Mouse (Mus musculus) heart, embryonic 10.5 days (tissue): ENCODE measurements around the gene 1700010B08Rik. TPM values are rescaled to one million over a fixed set of nuclear protein-coding genes. Genes with fewer than 3 reads are reported as not detected.
"Not testable (repeated sequence)": the region's sequence is repeated elsewhere in the genome, so short reads cannot be mapped to it uniquely, and the experiment has no call there.

ENCODE experiments used
- DNase-seq: peaks from one replicate; pipeline ENCODE4 v3.0.0-alpha.2; 2017; ENCODE audit warnings: low spot score
- H3K27ac ChIP-seq: fragments of 300-500 bp; sonication (generic); 2 replicates; pipeline ENCODE4 v1.5.1; 2016; ENCODE audit warnings: mild to moderate bottlenecking
- H3K27me3 ChIP-seq: fragments of 300-500 bp; sonication (generic); 2 replicates; pipeline ENCODE4 v1.6.1; 2016; ENCODE audit warnings: mild to moderate bottlenecking; ENCODE audit not compliant: poor library complexity, insufficient read depth, severe bottlenecking
- H3K36me3 ChIP-seq: fragments of 300-500 bp; sonication (generic); 2 replicates; pipeline ENCODE4 v1.6.1; 2016; ENCODE audit warnings: mild to moderate bottlenecking, moderate library complexity
- H3K4me1 ChIP-seq: fragments of 300-500 bp; sonication (generic); 2 replicates; pipeline ENCODE4 v1.6.1; 2016; ENCODE audit warnings: mild to moderate bottlenecking
- H3K4me3 ChIP-seq: fragments of 300-500 bp; sonication (generic); 2 replicates; pipeline ENCODE4 v1.5.1; 2016; ENCODE audit warnings: mild to moderate bottlenecking, moderate library complexity
- H3K9me3 ChIP-seq: fragments of 300-500 bp; sonication (generic); 2 replicates; pipeline ENCODE4 v1.6.1; 2016; ENCODE audit warnings: mild to moderate bottlenecking, moderate library complexity
- WGBS: fragments of 180-500 bp; shearing (Covaris S2); methylation state at CpG from one replicate; pipeline ENCODE4 v1.1.7; 2016; 5-methylcytosine and 5-hydroxymethylcytosine counted together
- polyA plus RNA-seq: library from polyadenylated mRNA; unstranded; fragments of >200 nt; fragmentation: Nextera tagmentation; extraction: Ambion mirVana; gene quantifications from 2 replicates; pipeline ENCODE4 v1.2.1, GENCODE M21; 2016

The 1700010B08Rik gene
- polyA plus RNA-seq: not detected in 2 replicates

DNA sequence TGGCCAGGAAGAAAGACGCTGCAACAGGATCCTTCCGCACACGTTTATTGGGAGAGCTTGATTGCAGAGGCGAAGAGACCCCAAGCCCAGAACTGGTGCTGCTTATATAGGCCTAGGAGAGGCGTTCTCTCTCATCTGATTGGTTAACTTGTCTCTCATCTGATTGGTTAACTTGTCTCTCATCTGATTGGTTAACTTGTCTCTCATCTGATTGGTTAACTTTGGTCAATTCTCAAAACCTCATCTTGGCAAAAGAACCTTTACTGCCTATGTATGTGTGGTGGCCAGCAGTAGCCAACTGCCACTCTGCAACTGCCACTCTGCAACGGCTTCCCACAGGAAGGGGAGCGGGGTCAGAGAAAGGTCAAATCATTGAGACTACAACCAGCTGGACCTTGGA, at the start of gene 1700010B08Rik:
1700010B08Rik (plus strand) TSS at position 301 of the 400 bp plus-strand sequence.
- not testable (repeated sequence) for H3K36me3 ChIP-seq, DNase-seq, H3K4me3 ChIP-seq, H3K4me1 ChIP-seq, H3K27me3 ChIP-seq, H3K9me3 ChIP-seq, H3K27ac ChIP-seq
- WGBS: 88% methylated on average over 7 of the region's 7 CpGs

DNA sequence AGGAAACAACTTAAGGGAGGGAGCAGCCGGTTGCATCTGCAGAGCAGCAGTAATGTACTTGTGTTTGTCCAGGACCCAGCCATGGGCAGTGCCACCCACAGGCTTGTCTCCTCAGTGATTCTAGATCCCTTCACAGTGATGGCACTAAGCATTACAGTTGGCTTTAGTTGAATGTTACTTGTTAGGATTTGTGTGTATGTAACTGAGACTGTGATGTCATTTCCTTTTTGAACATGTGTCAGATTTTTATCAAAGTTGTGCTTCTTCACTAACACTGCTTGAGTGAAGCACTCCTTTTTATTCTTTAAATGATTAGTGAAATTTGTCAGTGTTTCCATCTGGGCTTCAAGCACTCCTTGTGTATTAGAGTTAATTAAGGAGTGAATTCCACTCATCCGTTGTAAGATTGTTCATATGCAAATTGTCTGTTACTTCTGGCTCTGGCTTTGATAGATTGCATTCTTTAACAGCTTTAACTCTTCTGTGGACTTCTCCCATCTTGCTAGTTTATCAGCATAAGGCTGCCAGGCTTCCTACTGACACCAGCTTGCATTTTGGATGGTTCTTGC, 46.8 kb upstream of the 1700010B08Rik start:
- H3K4me1 ChIP-seq: peaks cover 31% of the 10 kb centered on the region
- 80% methylated on average over 2 of the region's 2 CpGs for WGBS

DNA sequence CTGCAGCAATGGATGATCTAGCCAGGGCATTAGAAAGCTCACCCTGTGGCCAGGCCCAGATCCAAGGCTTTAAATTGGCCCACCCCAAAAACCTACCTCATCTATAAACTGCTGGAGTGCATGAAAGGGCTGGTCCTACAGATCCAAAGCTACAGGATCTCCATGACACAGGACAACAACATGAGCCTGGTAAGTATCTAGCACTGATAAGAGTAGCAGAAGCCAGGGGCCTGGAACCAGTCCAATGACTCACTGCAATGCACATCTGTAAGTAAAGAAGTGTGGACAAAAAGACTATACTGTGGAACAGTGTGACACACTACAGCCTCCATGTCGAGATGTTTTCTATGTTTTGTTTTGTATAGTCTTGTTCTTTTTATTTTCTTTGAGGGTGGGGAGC, 45.7 kb upstream of the 1700010B08Rik start:
- Histone ChIP-seq H3K27ac (no peak overlapping the region), H3K4me3 (no peak overlapping the region), H3K27me3 (no peaks in the 10 kb centered on the region), H3K9me3 (no peaks in the 10 kb centered on the region), H3K36me3 (peaks cover 10% of the 10 kb centered on the region; the same call in 1 of the 2 replicates), H3K4me1 (peaks cover 31% of the 10 kb centered on the region)
- 51% methylated on average over 1 of the region's 1 CpGs for WGBS
- peak; percentile 83 for DNase-seq

More for the DNA sequence above, 46.8 kb upstream of the 1700010B08Rik start:
- H3K9me3 ChIP-seq: no peaks in the 10 kb centered on the region
- DNase-seq: no peak
- H3K36me3 ChIP-seq: peaks cover 14% of the 10 kb centered on the region; the same call in 1 of the 2 replicates
- no peak overlapping the region for H3K27ac ChIP-seq
- H3K4me3 ChIP-seq: no peak overlapping the region
- H3K27me3 ChIP-seq: no peaks in the 10 kb centered on the region

DNA sequence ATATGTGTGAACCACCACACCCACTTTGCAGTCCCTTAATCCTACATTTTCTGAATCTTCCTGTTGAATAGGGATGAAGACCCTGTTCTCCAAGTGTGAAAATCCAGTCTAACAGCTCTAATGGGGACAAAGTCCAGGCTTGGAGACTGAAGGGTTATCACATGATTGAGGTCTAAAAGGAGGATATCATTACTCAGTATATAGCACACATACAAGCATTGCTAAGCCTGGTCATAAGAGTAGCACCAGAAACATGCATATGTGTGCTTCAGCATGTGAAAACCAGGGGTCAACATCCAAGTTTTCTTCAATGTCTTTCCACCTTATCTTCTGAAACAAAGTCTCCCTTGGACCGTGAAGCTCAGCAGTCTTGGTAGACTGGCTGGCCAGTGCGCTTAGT, 40.6 kb upstream of the 1700010B08Rik start:
- WGBS: 92% methylated on average over 2 of the region's 2 CpGs
- H3K27me3 ChIP-seq: no peaks in the 10 kb centered on the region
- no peak overlapping the region for H3K4me3 ChIP-seq
- H3K9me3 ChIP-seq: no peaks in the 10 kb centered on the region
- H3K36me3 ChIP-seq: peaks cover 10% of the 10 kb centered on the region; the same call in 1 of the 2 replicates
- H3K4me1 ChIP-seq: peaks cover 18% of the 10 kb centered on the region
- no peak for DNase-seq
- H3K27ac ChIP-seq: no peak overlapping the region

DNA sequence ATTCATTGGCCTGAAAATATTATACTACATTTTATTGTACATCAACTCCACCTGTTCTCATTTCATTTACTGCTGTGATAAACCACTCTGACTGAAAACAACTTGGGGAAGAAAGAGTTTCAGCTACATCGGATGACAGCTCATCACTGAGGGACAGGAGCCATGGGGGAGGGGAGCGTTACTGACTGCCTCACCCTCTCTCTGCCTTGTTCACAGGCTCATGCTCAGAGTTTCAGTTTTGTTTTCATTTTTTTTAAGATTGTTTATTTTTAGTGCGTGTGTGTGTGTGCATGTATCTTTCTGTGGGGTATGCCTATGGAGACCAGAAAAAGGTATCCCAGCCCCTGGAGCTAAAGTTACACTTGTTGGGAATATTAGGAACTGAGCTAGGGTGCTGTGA, 40.0 kb upstream of the 1700010B08Rik start:
- H3K27me3 ChIP-seq: no peaks in the 10 kb centered on the region
- WGBS: 64% methylated on average over 3 of the region's 3 CpGs
- H3K36me3 ChIP-seq: peaks cover 13% of the 10 kb centered on the region; the same call in 1 of the 2 replicates
- H3K4me3 ChIP-seq: no peak overlapping the region
- no peak for DNase-seq
- no peak overlapping the region for H3K27ac ChIP-seq
- H3K9me3 ChIP-seq: no peaks in the 10 kb centered on the region
- H3K4me1 ChIP-seq: peaks cover 18% of the 10 kb centered on the region

DNA sequence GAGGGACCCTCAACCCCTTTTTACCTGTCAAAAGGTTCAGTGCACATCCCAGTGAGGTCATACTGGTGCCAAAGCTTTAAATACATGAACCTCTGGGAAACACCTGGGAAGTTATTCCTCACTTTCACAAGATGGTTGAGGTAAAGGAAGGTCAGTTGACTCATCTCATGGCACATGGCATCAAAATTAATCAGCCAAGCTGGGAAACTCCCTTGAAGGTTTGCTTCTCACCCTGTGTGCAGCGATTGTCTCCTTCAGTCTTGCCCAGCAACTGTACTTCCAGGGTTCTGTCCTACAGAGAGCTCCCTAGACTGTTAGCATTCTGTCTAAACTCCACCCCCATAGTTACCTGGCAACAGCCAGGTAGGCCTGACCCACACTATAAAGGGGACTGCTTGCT, 39.1 kb upstream of the 1700010B08Rik start:
- Histone ChIP-seq H3K27me3 (no peaks in the 10 kb centered on the region), H3K27ac (no peak overlapping the region), H3K36me3 (peaks cover 5% of the 10 kb centered on the region; the same call in 1 of the 2 replicates), H3K9me3 (no peaks in the 10 kb centered on the region), H3K4me3 (no peak overlapping the region), H3K4me1 (peaks cover 18% of the 10 kb centered on the region)
- 61% methylated on average over 1 of the region's 1 CpGs for WGBS
- no peak for DNase-seq

DNA sequence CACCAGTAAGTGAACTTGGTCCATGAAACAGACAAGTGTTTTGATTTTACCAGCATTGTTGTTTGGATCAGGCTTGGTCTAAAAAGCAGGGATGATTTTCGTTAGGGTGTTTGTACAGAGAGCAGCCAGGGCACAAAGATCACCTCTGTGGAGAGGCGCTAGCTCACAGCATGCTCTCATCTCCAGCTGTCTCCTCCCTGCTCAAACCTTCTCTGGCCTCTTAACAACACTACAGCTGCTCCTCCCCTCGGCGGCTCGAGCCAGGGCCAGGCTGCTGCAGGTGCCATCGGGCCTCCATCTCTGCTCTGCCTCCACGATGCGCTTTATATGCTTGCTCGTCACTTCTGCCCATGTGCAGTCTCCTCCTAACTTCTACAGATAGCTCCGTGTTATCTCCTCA, 36.4 kb upstream of the 1700010B08Rik start:
- Histone ChIP-seq H3K27ac (no peak overlapping the region), H3K4me1 (peaks cover 22% of the 10 kb centered on the region), H3K9me3 (no peaks in the 10 kb centered on the region), H3K27me3 (no peaks in the 10 kb centered on the region), H3K4me3 (no peak overlapping the region), H3K36me3 (peaks cover 4% of the 10 kb centered on the region; the same call in 1 of the 2 replicates)
- 51% methylated on average over 10 of the region's 10 CpGs for WGBS
- no peak for DNase-seq

DNA sequence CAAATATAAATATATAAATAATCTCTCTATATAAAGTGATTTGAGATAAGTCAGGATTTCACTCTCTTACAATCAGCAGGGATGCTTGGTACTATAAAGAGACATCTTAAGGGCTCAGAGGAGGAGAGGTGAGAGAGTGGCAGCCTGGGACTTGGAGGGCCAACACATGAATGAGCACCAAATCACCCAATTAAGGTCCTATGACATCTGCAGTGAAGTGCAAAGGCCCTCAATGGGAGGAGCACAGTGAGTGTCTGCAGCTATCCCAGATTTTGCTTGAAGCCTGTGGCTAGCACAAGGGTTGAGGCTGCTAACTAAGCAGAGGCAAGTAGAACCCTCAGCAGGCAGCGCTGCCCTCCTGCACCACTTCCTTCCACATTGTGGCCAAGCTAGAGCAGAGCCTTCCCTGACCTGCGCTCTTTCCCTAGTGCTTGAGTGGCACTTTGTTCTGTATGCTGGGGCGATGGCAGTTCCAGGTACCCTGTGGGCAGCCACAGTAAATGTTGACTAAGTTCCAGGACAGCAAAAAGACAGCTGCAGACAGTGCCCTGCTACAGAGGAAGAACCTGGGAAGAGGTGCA, 33.3 kb upstream of the 1700010B08Rik start:
- no peaks in the 10 kb centered on the region for H3K27me3 ChIP-seq
- no peak for DNase-seq
- peaks cover 22% of the 10 kb centered on the region for H3K4me1 ChIP-seq
- H3K36me3 ChIP-seq: peaks cover 28% of the 10 kb centered on the region
- no peaks in the 10 kb centered on the region for H3K9me3 ChIP-seq
- H3K4me3 ChIP-seq: no peak overlapping the region
- no peak overlapping the region for H3K27ac ChIP-seq
- WGBS: 86% methylated on average over 3 of the region's 3 CpGs

DNA sequence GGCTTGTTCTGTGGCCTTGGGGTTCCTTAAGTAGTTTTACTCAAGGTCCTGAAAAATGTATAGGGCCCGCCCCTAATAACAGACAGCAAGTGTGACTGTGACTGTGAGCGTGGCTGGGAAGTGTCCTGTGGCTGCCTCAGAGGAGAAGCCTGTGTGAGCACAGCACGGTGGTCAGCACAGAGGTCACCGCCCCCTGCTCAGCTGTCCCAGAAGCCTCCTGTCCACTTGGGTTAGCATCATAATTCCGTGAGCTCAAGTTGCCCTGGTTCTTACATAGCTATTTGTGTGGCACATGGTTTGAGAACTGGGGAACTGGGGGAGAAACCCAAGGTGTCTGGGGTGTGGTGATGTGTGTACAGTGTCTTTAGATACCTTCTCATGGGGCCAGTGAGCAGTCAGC, 31.9 kb upstream of the 1700010B08Rik start:
- no peak for DNase-seq
- Histone ChIP-seq H3K4me1 (peaks cover 17% of the 10 kb centered on the region), H3K9me3 (no peaks in the 10 kb centered on the region), H3K27ac (no peak overlapping the region), H3K36me3 (peaks cover 40% of the 10 kb centered on the region), H3K27me3 (no peaks in the 10 kb centered on the region), H3K4me3 (no peak overlapping the region)
- WGBS: 86% methylated on average over 5 of the region's 5 CpGs

DNA sequence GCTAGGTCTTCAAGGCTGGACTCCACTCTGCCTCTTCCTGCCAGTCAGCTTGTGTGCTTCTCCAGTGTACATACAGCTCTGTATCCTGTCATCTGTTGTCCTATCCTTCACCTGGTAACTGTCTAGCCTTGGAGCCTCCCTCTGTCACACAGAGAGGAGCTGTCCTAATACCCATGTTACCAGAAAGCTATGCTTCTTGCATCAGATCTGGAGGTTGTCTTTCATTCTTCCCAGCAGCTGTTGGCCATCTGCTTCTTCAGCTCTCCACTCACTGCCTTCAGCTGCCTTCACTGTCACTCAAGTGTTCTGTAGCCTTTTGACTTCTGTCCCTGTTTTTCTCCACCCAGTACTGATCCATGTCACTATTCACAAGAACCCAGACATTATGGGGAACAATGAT, 29.4 kb upstream of the 1700010B08Rik start:
- H3K36me3 ChIP-seq: peaks cover 47% of the 10 kb centered on the region
- no peak overlapping the region for H3K4me3 ChIP-seq
- H3K27me3 ChIP-seq: no peaks in the 10 kb centered on the region
- no peak for DNase-seq
- peaks cover 4% of the 10 kb centered on the region for H3K4me1 ChIP-seq
- H3K27ac ChIP-seq: no peak overlapping the region
- no peaks in the 10 kb centered on the region for H3K9me3 ChIP-seq

DNA sequence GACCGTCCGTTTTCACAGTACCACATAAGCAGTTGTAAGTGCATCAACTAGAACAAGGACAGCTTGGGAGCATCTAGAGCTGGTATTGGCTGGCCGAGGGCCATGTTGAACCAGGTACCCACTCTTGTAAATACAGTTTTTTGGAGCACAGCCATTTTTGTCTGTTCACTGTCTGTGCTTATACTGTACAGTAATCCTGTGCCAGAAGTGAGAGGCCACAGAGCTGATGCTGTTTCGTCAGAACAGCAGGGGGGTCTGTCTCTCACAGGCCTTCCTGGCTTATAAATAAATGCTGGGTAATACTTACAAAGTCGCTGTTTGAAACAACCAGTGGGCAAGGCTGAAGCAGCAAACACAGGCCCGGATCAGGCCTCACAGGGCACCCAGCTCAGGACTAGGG, 27.5 kb upstream of the 1700010B08Rik start:
- no peaks in the 10 kb centered on the region for H3K9me3 ChIP-seq
- H3K27me3 ChIP-seq: no peaks in the 10 kb centered on the region
- no peak overlapping the region for H3K27ac ChIP-seq
- H3K4me1 ChIP-seq: no peaks in the 10 kb centered on the region
- 96% methylated on average over 6 of the region's 6 CpGs for WGBS
- no peak overlapping the region for H3K4me3 ChIP-seq
- peaks cover 66% of the 10 kb centered on the region for H3K36me3 ChIP-seq
- DNase-seq: no peak

DNA sequence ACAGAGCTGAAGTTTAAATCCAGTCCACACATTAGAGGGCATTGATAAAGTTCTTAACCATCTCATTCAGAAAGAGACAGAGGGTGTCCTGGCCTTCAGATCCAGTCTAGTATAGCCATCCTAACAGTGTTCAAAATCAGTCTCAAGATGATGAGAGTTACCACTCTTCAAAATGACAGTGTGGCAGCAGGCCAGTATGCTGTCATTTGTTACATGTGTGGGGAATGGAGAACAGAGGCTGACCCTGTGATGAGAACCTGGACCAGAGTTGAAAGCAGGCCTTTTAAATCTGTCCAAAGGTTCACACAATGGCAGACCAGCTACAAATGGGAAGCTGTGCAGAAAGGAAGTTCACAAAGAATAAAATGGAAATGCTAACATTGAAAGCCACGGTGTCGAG, 26.5 kb upstream of the 1700010B08Rik start:
- H3K27ac ChIP-seq: no peak overlapping the region
- H3K27me3 ChIP-seq: no peaks in the 10 kb centered on the region
- no peak overlapping the region for H3K4me3 ChIP-seq
- no peak for DNase-seq
- no peaks in the 10 kb centered on the region for H3K9me3 ChIP-seq
- WGBS: 89% methylated on average over 2 of the region's 2 CpGs
- peaks cover 75% of the 10 kb centered on the region for H3K36me3 ChIP-seq
- H3K4me1 ChIP-seq: no peaks in the 10 kb centered on the region

DNA sequence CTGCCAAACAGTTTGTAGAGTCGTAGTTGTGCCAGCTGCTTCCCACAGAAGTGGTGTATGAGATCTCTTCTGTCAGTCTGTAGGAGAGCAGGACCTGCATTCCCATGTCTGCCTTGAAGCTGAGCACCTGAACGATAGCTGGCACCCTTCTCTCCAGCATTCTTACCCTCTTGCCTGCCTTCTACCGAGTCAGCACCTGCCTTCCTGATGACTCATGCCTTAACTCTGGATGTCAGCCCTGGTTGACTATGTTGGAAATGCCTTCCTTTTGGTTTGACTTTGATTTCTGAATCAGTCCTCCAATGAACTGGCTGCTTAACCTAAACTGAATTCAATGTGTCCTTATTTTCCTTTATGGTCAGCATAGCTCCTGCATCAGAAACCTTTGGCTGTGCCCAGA, 20.4 kb upstream of the 1700010B08Rik start:
- Histone ChIP-seq H3K36me3 (peaks cover 87% of the 10 kb centered on the region), H3K9me3 (no peaks in the 10 kb centered on the region)
- WGBS: 81% methylated on average over 3 of the region's 3 CpGs

More for the DNA sequence above, 20.4 kb upstream of the 1700010B08Rik start:
- no peak overlapping the region for H3K27ac ChIP-seq
- H3K4me1 ChIP-seq: 0 out of 2 replicates have a peak, but pooled peaks cover 5% of the 10 kb centered on the region
- H3K4me3 ChIP-seq: no peak overlapping the region
- H3K27me3 ChIP-seq: no peaks in the 10 kb centered on the region
- no peak for DNase-seq
